Mouse (Mus musculus): ENCODE measurements around the gene Magi1. TPM values are rescaled to one million over a fixed set of nuclear protein-coding genes. Genes with fewer than 3 reads are reported as not detected.
"Not testable (repeated sequence)": the region's sequence is repeated elsewhere in the genome, so short reads cannot be mapped to it uniquely, and the experiment has no call there.

The Magi1 gene
- total RNA-seq, 2 experiments from 2014 or later = 7.1 to 9.8 TPM

- no peak for DNase-seq
These were observed 223.0 kb downstream of the Magi1 start for GRCm38 (mm10) chr6:94060621-94061213.

GRCm38 (mm10) chr6:94059090-94059489 lies 224.6 kb downstream of the Magi1 start:
- no peak for DNase-seq

- peak; percentile 37 for DNase-seq
These were observed 229.8 kb downstream of the Magi1 start for GRCm38 (mm10) chr6:94053920-94054319.

- no peak for DNase-seq
These were observed 238.5 kb downstream of the Magi1 start for GRCm38 (mm10) chr6:94045180-94045579.

- DNase-seq = no peak
These were observed 240.3 kb downstream of the Magi1 start for GRCm38 (mm10) chr6:94043461-94043860.

- peak; percentile 35 for DNase-seq
These were observed 243.6 kb downstream of the Magi1 start for GRCm38 (mm10) chr6:94040093-94040492.

- no peak for DNase-seq
These were observed 244.8 kb downstream of the Magi1 start for GRCm38 (mm10) chr6:94038897-94039296.

- DNase-seq = no peak
These were observed 247.2 kb downstream of the Magi1 start for GRCm38 (mm10) chr6:94036554-94036953.

GRCm38 (mm10) chr6:94026361-94026760 lies 257.4 kb downstream of the Magi1 start:
- DNase-seq = no peak

- DNase-seq = no peak
These were observed 261.3 kb downstream of the Magi1 start for GRCm38 (mm10) chr6:94022437-94022836.

GRCm38 (mm10) chr6:94021239-94021962 lies 262.3 kb downstream of the Magi1 start:
- DNase-seq = no peak

- no peak for DNase-seq
These were observed 263.2 kb downstream of the Magi1 start for GRCm38 (mm10) chr6:94020566-94020965.

GRCm38 (mm10) chr6:94019935-94020334 lies 263.8 kb downstream of the Magi1 start:
- no peak for DNase-seq

GRCm38 (mm10) chr6:94013761-94014160 lies 270.0 kb downstream of the Magi1 start:
- DNase-seq = no peak

GRCm38 (mm10) chr6:94011947-94012346 lies 271.8 kb downstream of the Magi1 start:
- DNase-seq = no peak

- no peak for DNase-seq
These were observed 272.2 kb downstream of the Magi1 start for GRCm38 (mm10) chr6:94011521-94011920.

GRCm38 (mm10) chr6:94008577-94008976 lies 275.1 kb downstream of the Magi1 start:
- DNase-seq = no peak

- not testable (repeated sequence) for DNase-seq
These were observed 280.1 kb downstream of the Magi1 start for GRCm38 (mm10) chr6:94003586-94003985.

GRCm38 (mm10) chr6:93996841-93997485 lies 286.8 kb downstream of the Magi1 start:
- DNase-seq = no peak

GRCm38 (mm10) chr6:93987561-93987960 lies 296.2 kb downstream of the Magi1 start:
- no peak for DNase-seq

GRCm38 (mm10) chr6:93985111-93985510 lies 298.6 kb downstream of the Magi1 start:
- peak; percentile 39 for DNase-seq

- no peak for DNase-seq
These were observed 300.2 kb downstream of the Magi1 start for GRCm38 (mm10) chr6:93983551-93983950.

- DNase-seq = no peak
These were observed 302.5 kb downstream of the Magi1 start for GRCm38 (mm10) chr6:93981211-93981610.

Measured in gastrocnemius, postnatal 10 days (tissue).